Mouse (Mus musculus) testis, adult 2 months (tissue): ENCODE results near the gene Spag4.

ENCODE experiments used
- CTCF ChIP-seq: fragments of 200-500 bp; IDR thresholded peaks from 2 replicates; pipeline ENCODE4 v1.5.1; 2012; ENCODE audit warnings: low read depth, mild to moderate bottlenecking, inconsistent platforms, low read length, moderate library complexity; ENCODE audit not compliant: control insufficient read depth, insufficient read depth, insufficient replicate concordance
- POLR2A ChIP-seq: fragments of 200-500 bp; IDR thresholded peaks from 2 replicates; pipeline ENCODE4 v1.6.1; 2012; ENCODE audit warnings: low read depth, mild to moderate bottlenecking, inconsistent platforms, low read length, moderate library complexity; ENCODE audit not compliant: control insufficient read depth

- TF ChIP-seq POLR2A (no peak), CTCF (no peak)
Observed at GRCm38 (mm10) chr2:156110627-156111357, 45.8 kb downstream of the Spag4 start.
